Mouse (Mus musculus) embryonic facial prominence, embryonic 13.5 days (tissue): ENCODE data around the gene Pgam2. TPM values are rescaled to one million over a fixed set of nuclear protein-coding genes. Genes with fewer than 3 reads are reported as not detected.

Experiments
- ATAC-seq: fragments of 200-750 bp; cut with Nextera tagmentation; 2 replicates; pipeline ENCODE4 v1.8.0; 2017; ENCODE audit warnings: low read depth; ENCODE audit not compliant: insufficient number of reproducible peaks, insufficient read depth, low FRiP score, low TSS enrichment
- H3K27ac ChIP-seq: fragments of 300-500 bp; sonication (generic); 2 replicates; pipeline ENCODE4 v1.5.1; 2015; ENCODE audit warnings: moderate library complexity, mild to moderate bottlenecking, inconsistent platforms
- H3K27me3 ChIP-seq: fragments of 300-500 bp; sonication (generic); 2 replicates; pipeline ENCODE4 v1.6.1; 2015; ENCODE audit warnings: mild to moderate bottlenecking, inconsistent platforms
- H3K36me3 ChIP-seq: fragments of 300-500 bp; sonication (generic); 2 replicates; pipeline ENCODE4 v1.6.1; 2015; ENCODE audit warnings: mild to moderate bottlenecking, inconsistent platforms
- H3K4me1 ChIP-seq: fragments of 300-500 bp; sonication (generic); 2 replicates; pipeline ENCODE4 v1.6.1; 2015; ENCODE audit warnings: inconsistent platforms
- H3K4me2 ChIP-seq: fragments of 300-500 bp; sonication (generic); 2 replicates; pipeline ENCODE4 v1.6.1; 2015; ENCODE audit warnings: moderate library complexity, mild to moderate bottlenecking, inconsistent platforms
- H3K4me3 ChIP-seq: fragments of 300-500 bp; sonication (generic); 2 replicates; pipeline ENCODE4 v1.5.1; 2015; ENCODE audit warnings: mild to moderate bottlenecking, inconsistent platforms
- H3K9ac ChIP-seq: fragments of 300-500 bp; sonication (generic); 2 replicates; pipeline ENCODE4 v1.6.1; 2015; ENCODE audit warnings: mild to moderate bottlenecking, inconsistent platforms
- H3K9me3 ChIP-seq: fragments of 300-500 bp; sonication (generic); 2 replicates; pipeline ENCODE4 v1.6.1; 2016; ENCODE audit warnings: inconsistent platforms
- WGBS: fragments of 180-500 bp; shearing (Covaris S2); methylation state at CpG from one replicate; pipeline ENCODE4 v1.1.7; 2015; ENCODE audit warnings: mixed read lengths; 5-methylcytosine and 5-hydroxymethylcytosine counted together
- polyA plus RNA-seq: library from polyadenylated mRNA; unstranded; fragments of >200 nt; fragmentation: Nextera tagmentation; extraction: Ambion mirVana; gene quantifications from 2 replicates; pipeline ENCODE4 v1.2.1, GENCODE M21; 2015

Gene Pgam2
- 10.1 and 12.1 TPM in 2 replicates for polyA plus RNA-seq

DNA sequence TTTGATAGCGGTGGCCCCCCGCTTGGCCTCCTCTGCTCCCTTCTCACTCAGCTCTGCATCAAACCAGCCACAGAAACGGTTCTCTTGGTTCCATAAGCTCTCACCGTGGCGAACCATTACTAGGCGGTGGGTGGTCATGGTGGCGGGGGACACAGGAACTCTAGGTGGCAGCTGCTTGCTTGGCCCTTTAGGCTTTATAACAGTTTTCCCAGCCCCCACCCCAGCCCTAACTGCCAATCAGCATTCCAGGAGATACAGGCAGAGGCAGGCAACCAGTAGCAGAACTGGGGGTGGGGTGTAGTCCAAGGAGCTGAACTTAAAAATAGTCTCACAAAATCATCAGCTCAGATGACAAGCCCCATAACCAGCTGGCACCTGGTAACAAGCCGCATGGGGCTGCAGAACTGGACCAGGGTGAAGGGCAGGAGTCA lies at the start of gene Pgam2:
Gene Pgam2, minus strand, starts transcription at position 183 of the 431 bp plus-strand sequence.
- 38% methylated on average over 8 of the region's 8 CpGs for WGBS
- ATAC-seq: 0 out of 2 replicates have a peak, but pooled peaks have one; percentile 18
- Histone ChIP-seq H3K9me3 (no peaks in the 10 kb centered on the region), H3K4me3 (no peak within 1 kb of the TSS), H3K4me2 (peak within 1 kb of the TSS; percentile 1; the same call in 1 of the 2 replicates), H3K27me3 (no peaks in the 10 kb centered on the region), H3K4me1 (peaks cover 24% of the 10 kb centered on the region), H3K27ac (0 out of 2 replicates have a peak within 1 kb of the TSS, but pooled peaks have one; percentile 23), H3K36me3 (peaks cover 28% of the 10 kb centered on the region), H3K9ac (no peak within 1 kb of the TSS)

DNA sequence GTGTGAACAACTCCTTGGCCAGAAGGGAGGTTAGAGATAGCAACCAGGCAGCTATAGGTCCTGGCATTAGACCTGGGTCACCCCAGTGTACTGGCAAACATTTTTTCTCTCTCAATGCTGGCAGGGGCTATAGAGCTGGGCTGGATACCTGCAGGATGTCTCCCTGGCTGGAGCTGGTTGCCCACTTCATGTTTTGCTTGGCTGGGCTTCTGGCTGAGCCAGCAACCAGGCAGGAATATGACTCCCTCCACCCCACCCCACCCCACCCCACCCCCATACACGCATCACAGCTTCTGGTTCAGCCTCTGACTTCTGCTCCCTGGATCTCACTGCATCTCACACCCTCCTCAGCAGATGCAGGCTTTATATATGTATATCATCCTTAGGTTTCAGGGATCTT lies 48.8 kb upstream of the Pgam2 start:
- Histone ChIP-seq H3K9ac (no peak overlapping the region), H3K9me3 (no peaks in the 10 kb centered on the region), H3K4me1 (peaks cover 38% of the 10 kb centered on the region), H3K27me3 (no peaks in the 10 kb centered on the region), H3K4me2 (no peak overlapping the region), H3K27ac (peak overlapping the region; percentile 69; the same call in 1 of the 2 replicates), H3K4me3 (no peak overlapping the region), H3K36me3 (no peaks in the 10 kb centered on the region)
- ATAC-seq: no peak
- WGBS: 62% methylated on average over 1 of the region's 1 CpGs

- Histone ChIP-seq H3K36me3 (no peaks in the 10 kb centered on the region), H3K4me2 (no peak overlapping the region), H3K9ac (no peak overlapping the region), H3K9me3 (no peaks in the 10 kb centered on the region), H3K4me3 (no peak overlapping the region), H3K27ac (0 out of 2 replicates have a peak overlapping the region, but pooled peaks have one; percentile 5), H3K27me3 (no peaks in the 10 kb centered on the region), H3K4me1 (peaks cover 33% of the 10 kb centered on the region)
- ATAC-seq: no peak
- 65% methylated on average over 4 of the region's 4 CpGs for WGBS
Observed at GRCm38 (mm10) chr11:5851021-5851736, 47.6 kb upstream of the Pgam2 start.

- WGBS: 50% methylated on average over 5 of the region's 5 CpGs
- no peak for ATAC-seq
- H3K4me3 ChIP-seq: no peak overlapping the region
- peaks cover 26% of the 10 kb centered on the region for H3K4me1 ChIP-seq
- no peaks in the 10 kb centered on the region for H3K36me3 ChIP-seq
- no peak overlapping the region for H3K9ac ChIP-seq
- no peak overlapping the region for H3K27ac ChIP-seq
- no peaks in the 10 kb centered on the region for H3K9me3 ChIP-seq
- no peak overlapping the region for H3K4me2 ChIP-seq
- no peaks in the 10 kb centered on the region for H3K27me3 ChIP-seq
Observed at GRCm38 (mm10) chr11:5850452-5850851, 46.9 kb upstream of the Pgam2 start.

DNA sequence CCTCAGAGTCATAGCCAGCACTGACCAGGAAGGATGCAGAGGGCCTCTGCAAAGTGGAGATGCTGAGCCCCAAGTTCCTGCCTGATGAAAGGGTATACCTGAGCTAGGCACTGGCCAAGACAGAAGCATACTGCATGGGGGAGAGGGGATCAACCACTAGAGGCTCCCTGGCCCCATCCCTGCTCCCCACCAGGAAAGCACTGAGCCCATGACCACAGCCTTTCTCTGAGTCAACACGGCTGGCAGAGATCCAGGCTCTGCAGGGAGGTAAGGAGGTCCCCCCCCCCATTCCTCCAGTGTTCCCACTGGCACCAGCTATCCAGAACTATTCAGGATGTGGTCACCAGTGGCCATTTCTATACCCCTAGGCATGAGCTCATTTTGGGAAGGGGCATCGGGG lies 45.8 kb upstream of the Pgam2 start:
- ATAC-seq: 0 out of 2 replicates have a peak, but pooled peaks have one; percentile 32
- Histone ChIP-seq H3K27me3 (no peaks in the 10 kb centered on the region), H3K36me3 (no peaks in the 10 kb centered on the region), H3K9me3 (no peaks in the 10 kb centered on the region), H3K4me2 (no peak overlapping the region), H3K4me1 (peaks cover 24% of the 10 kb centered on the region), H3K9ac (no peak overlapping the region), H3K4me3 (no peak overlapping the region), H3K27ac (peak overlapping the region; percentile 33; the same call in 1 of the 2 replicates)
- WGBS: 63% methylated on average over 2 of the region's 2 CpGs

DNA sequence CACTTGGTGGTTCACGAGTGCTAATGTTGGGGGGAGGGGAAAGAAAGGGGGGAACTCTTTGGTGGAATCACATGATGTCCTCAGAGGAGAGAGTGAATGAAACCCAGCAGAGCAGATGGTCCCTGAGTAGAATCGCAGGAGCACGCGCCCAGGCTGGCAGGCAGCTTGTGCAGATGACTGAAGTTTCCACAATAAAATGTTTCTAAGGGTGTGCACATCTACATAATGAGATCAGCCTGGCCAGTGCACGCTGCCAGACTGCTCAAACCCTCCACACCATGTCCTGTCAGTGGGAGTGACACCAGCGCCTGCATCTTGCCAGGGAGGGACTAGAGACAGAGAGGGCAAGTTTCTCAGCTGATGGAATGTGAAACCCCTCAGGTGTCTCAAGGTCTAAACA lies 45.2 kb upstream of the Pgam2 start:
- whole genome bisulfite sequencing: 34% methylated on average over 6 of the region's 6 CpGs
- Histone ChIP-seq H3K4me1 (peaks cover 24% of the 10 kb centered on the region), H3K9ac (no peak overlapping the region), H3K4me2 (no peak overlapping the region), H3K36me3 (no peaks in the 10 kb centered on the region), H3K27ac (0 out of 2 replicates have a peak overlapping the region, but pooled peaks have one; percentile 33), H3K9me3 (no peaks in the 10 kb centered on the region), H3K27me3 (no peaks in the 10 kb centered on the region), H3K4me3 (no peak overlapping the region)
- no peak for ATAC-seq

DNA sequence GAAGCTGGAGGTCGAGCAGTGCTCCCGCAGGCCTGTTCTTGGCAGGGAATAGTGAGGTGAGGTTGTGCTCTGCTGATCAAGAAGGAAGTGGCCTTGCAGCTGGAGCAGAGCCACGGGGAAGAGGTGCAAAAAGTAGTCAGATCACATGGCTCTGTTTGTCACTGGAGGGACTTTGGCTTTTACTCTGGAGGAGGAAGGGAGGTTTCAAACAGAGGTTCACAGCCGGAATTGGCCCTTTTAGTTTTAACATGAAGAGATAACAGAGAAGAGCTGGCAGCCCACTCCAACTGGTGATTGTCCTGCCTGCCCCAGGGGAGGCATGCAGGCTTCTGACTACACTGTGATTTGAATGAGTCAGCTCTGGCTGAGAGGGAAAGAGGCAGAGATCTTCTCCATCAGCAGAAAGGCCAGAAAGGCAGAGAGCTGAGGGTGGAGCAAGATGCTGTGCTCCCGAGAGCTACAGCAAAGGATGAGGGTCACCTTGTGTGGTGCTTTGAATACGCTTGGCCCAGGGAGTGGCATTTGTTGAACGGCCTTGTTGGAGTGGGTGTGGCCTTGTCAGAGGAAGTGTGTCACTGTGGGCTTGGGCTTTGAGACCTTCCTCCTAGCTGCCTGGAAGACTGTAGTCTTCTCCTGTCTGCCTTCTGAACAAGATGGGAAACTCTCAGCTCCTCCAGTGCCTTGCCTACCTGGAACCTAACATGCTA lies 43.3 kb upstream of the Pgam2 start:
- Histone ChIP-seq H3K9me3 (no peaks in the 10 kb centered on the region; the same call in 1 of the 2 replicates), H3K9ac (no peak overlapping the region), H3K27me3 (no peaks in the 10 kb centered on the region), H3K4me1 (peaks cover 20% of the 10 kb centered on the region), H3K4me3 (no peak overlapping the region), H3K27ac (no peak overlapping the region), H3K4me2 (no peak overlapping the region), H3K36me3 (no peaks in the 10 kb centered on the region)
- WGBS: 69% methylated on average over 7 of the region's 7 CpGs
- ATAC-seq: no peak

- H3K4me2 ChIP-seq: no peak overlapping the region
- H3K27ac ChIP-seq: no peak overlapping the region
- H3K4me1 ChIP-seq: peaks cover 10% of the 10 kb centered on the region; the same call in 1 of the 2 replicates
- H3K27me3 ChIP-seq: no peaks in the 10 kb centered on the region
- WGBS: 79% methylated on average over 3 of the region's 3 CpGs
- no peak overlapping the region for H3K4me3 ChIP-seq
- ATAC-seq: no peak
- H3K36me3 ChIP-seq: no peaks in the 10 kb centered on the region
- H3K9me3 ChIP-seq: no peaks in the 10 kb centered on the region; the same call in 1 of the 2 replicates
- H3K9ac ChIP-seq: no peak overlapping the region
Observed at GRCm38 (mm10) chr11:5843131-5843530, 39.6 kb upstream of the Pgam2 start.

- Histone ChIP-seq H3K4me1 (peaks cover 16% of the 10 kb centered on the region; the same call in 1 of the 2 replicates), H3K36me3 (no peaks in the 10 kb centered on the region), H3K4me3 (no peak overlapping the region), H3K27me3 (no peaks in the 10 kb centered on the region), H3K9me3 (no peaks in the 10 kb centered on the region; the same call in 1 of the 2 replicates), H3K27ac (no peak overlapping the region), H3K4me2 (no peak overlapping the region), H3K9ac (no peak overlapping the region)
- 86% methylated on average over 2 of the region's 2 CpGs for WGBS
- ATAC-seq: no peak
Observed at GRCm38 (mm10) chr11:5841751-5842150, 38.2 kb upstream of the Pgam2 start.

- H3K4me3 ChIP-seq: no peak overlapping the region
- ATAC-seq: no peak
- peaks cover 24% of the 10 kb centered on the region for H3K4me1 ChIP-seq
- H3K27me3 ChIP-seq: no peaks in the 10 kb centered on the region
- H3K9ac ChIP-seq: no peak overlapping the region
- no peaks in the 10 kb centered on the region; the same call in 1 of the 2 replicates for H3K9me3 ChIP-seq
- WGBS: 71% methylated on average over 7 of the region's 7 CpGs
- no peak overlapping the region for H3K4me2 ChIP-seq
- no peaks in the 10 kb centered on the region for H3K36me3 ChIP-seq
- peak overlapping the region; percentile 51; the same call in 1 of the 2 replicates for H3K27ac ChIP-seq
Observed at GRCm38 (mm10) chr11:5840346-5840745, 36.8 kb upstream of the Pgam2 start.

GRCm38 (mm10) chr11:5837251-5838246 lies 34.0 kb upstream of the Pgam2 start, which contains the start of gene Polm:
Gene Polm (minus strand): TSS chr11:5838016.
- peak within 1 kb of the TSS; percentile 89 for H3K9ac ChIP-seq
- H3K4me1 ChIP-seq: peaks cover 24% of the 10 kb centered on the region
- H3K9me3 ChIP-seq: no peaks in the 10 kb centered on the region
- peak within 1 kb of the TSS; percentile 86 for H3K27ac ChIP-seq
- peak within 1 kb of the TSS; percentile 85 for H3K4me2 ChIP-seq
- peak within 1 kb of the TSS; percentile 77 for H3K4me3 ChIP-seq
- no peaks in the 10 kb centered on the region for H3K27me3 ChIP-seq
- peak; percentile 91 for ATAC-seq
- under 1% methylated on average over 63 of the region's 63 CpGs for WGBS
- H3K36me3 ChIP-seq: peaks cover 26% of the 10 kb centered on the region
